Mouse (Mus musculus) urinary bladder, adult 2 months (tissue): ENCODE data around the gene Mfap1a. TPM values are rescaled to one million over a fixed set of nuclear protein-coding genes. Genes with fewer than 3 reads are reported as not detected.
"Not testable (repeated sequence)": the region's sequence is repeated elsewhere in the genome, so short reads cannot be mapped to it uniquely, and the experiment has no call there.

ENCODE experiments used
- DNase-seq: peaks from one replicate; pipeline ENCODE4 v3.0.0; 2022; ENCODE audit warnings: low spot score
- polyA plus RNA-seq: library from polyadenylated mRNA; depleted of rRNA; stranded (reverse); fragments of >200 nt; gene quantifications from 2 replicates; pipeline ENCODE4 v1.2.3, GENCODE M21; 2012

Mfap1a gene
- polyA plus RNA-seq, 1 experiment, result 14.4 TPM

GRCm38 (mm10) chr2:121475306-121475705 is 31.2 kb downstream of the Mfap1a start:
- DNase-seq, result not testable (repeated sequence)

DNA sequence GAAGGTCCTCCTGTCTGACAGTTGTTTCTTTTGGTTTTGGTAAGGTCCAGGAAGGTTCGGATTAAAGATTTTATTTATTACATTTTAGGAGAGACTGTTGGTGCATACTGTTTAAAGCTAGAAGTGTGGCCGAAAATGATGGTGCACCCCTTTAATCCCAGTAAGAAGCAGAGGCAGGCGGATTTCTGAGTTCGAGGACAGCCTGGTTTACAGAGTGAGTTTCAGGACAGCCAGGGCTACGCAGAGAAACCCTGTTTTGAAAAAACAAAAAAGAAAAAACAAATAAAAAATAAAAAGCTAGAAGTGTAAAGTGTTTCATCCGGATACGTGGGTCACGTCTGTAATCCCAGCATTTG is 32.3 kb downstream of the Mfap1a start:
- DNase-seq, result no peak

DNA sequence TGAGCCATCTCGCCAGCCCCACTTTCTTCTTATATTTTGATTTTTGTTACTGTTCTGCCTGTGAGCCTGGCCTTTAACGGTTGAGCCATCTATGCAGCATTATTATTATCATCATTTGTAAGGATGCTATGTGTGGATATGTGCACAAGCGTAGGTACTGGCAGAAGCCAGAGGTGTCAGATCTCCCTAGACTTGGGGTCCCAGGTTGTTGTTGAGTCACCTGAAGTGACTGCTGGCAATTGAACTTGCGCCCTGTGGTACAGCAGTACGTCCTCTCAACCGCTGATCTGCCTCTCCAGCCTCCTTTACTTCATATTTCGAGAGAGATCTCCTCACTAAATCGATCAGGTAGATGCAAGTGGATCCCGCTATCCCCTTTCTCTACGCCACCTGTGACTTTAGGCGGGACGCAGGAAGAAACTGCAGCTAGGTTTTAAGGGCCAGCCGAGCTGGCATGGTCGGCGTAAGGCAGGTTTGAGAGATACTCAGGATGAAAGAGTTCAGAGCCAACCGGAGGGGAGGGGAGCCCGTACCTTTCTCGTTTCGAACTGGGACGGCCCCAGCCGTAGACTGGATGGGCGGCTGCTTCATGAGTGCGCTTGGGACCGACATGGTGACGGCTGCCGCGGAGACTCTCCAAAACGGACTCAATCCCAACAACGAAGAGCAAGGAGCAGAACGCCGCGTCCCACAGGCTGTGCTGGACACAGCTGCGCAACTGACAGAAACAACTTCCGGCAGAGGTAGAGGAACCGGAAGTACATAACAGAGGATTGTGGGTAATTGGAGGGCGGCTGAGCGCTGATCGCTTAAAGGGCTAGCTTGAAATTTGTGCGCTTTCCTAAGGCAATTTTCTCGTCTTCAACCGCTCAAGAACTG is 32.9 kb downstream of the Mfap1a start, which contains the start of gene Mfap1b:
Gene Mfap1b (minus strand): TSS at position 767 of the 879 bp plus-strand sequence.
- DNase-seq, result peak; percentile 51

GRCm38 (mm10) chr2:121472783-121473182 is 33.7 kb downstream of the Mfap1a start:
- DNase-seq, result not testable (repeated sequence)

DNA sequence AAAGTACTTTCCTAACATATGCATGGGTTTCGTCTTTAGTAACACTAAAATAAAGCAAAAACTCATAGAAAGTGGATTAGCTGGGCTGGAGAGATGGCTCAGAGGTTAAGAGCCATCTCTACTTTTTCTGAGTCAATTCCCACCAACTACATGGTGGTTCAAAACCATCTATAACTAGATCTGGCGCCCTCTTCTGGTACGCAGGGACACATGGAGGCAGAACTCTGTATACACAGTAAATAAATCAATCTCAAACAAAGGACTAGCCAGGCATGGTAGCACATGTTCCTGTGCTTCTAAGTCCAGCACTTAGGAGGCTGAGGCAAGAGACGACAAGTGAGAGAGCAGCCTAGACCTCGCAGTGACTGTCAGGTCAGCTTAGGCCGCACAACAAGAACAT is 37.5 kb downstream of the Mfap1a start:
- not testable (repeated sequence) for DNase-seq

GRCm38 (mm10) chr2:121460071-121460470 is 46.4 kb downstream of the Mfap1a start:
- DNase-seq, result no peak

GRCm38 (mm10) chr2:121456692-121457642 is 49.5 kb downstream of the Mfap1a start, which contains the start of gene Serinc4:
Gene Serinc4, minus strand, starts transcription at chr2:121456781.
- DNase-seq, result peak; percentile 72

GRCm38 (mm10) chr2:121455534-121455933 is 50.9 kb downstream of the Mfap1a start:
- no peak for DNase-seq

DNA sequence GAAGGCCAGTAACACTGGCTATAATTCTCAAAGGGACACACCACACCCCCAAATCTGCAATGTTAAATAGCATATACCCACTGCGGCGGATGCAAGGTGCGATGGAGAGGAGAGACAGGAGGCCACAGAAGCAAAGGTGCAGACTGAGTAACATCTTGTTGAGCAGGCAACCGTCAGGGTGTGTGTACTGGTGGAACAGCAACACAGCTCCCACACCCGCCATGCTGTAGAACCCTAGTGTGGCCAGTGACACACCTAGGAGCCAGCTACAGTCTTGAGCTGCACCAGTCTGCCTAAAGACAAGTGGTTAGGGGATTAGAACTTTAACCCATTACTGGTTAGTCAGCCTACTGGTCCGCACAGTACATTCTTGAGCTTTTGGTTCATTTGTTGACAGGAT is 52.5 kb downstream of the Mfap1a start:
- DNase-seq, result no peak

GRCm38 (mm10) chr2:121452990-121453389 is 53.5 kb downstream of the Mfap1a start, which contains the start of gene Hypk:
Gene Hypk, plus strand, starts transcription at chr2:121453290.
- DNase-seq, result no peak

GRCm38 (mm10) chr2:121452361-121452760 is 54.1 kb downstream of the Mfap1a start:
- DNase-seq, result no peak

DNA sequence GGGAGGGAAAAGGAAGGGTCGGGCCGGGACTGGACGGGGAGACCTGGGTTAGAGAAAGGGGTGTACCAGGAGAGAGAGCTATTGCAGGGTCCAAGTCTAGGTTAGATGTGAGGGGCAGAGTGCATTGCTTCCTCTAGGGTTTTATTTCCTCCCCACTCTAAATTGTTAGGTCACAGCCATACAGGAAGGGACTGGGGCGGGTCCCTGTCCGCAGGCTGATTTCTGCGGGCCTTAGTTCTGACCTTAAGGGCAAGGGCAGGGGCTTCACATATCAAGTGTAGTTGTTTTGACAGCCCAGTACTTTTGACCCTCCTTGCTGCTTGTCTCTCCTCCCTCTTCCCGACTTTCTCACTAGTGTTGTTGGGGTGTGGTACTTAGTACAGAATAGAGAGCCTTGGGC is 56.4 kb downstream of the Mfap1a start:
- no peak for DNase-seq

- DNase-seq, result no peak
Observed at GRCm38 (mm10) chr2:121449545-121450011, 56.9 kb downstream of the Mfap1a start.

- DNase-seq, result peak; percentile 98
Observed at GRCm38 (mm10) chr2:121448739-121449535, 57.5 kb downstream of the Mfap1a start, which contains the start of gene Serf2. Gene Serf2, plus strand, starts transcription at chr2:121449195.

GRCm38 (mm10) chr2:121448136-121448535 is 58.3 kb downstream of the Mfap1a start:
- no peak for DNase-seq

DNA sequence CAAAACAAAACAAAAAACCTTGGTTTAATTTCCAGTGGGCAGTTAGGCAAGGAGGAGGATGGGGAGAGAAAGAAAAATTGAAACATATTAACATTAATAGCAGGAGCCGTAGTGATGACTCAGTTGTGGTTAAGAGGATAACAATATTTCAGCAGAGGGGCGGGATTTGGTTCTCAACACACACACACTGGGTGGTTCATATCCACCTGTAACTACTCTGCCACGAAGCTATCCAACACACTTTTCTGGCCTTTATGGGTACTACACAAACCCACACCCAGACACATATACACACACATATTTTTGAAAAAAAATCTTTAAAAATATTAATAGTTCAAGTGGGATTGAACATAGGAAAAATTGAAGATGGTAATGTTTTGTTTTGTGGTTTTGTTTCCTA is 59.5 kb downstream of the Mfap1a start:
- DNase-seq, result no peak

- DNase-seq, result no peak
Observed at GRCm38 (mm10) chr2:121446506-121446905, 60.0 kb downstream of the Mfap1a start.

GRCm38 (mm10) chr2:121445117-121445516 is 61.3 kb downstream of the Mfap1a start:
- DNase-seq, result no peak

GRCm38 (mm10) chr2:121444178-121444577 is 62.3 kb downstream of the Mfap1a start, which contains the start of gene Ell3:
Gene Ell3, minus strand, starts transcription at chr2:121444278.
- no peak for DNase-seq

DNA sequence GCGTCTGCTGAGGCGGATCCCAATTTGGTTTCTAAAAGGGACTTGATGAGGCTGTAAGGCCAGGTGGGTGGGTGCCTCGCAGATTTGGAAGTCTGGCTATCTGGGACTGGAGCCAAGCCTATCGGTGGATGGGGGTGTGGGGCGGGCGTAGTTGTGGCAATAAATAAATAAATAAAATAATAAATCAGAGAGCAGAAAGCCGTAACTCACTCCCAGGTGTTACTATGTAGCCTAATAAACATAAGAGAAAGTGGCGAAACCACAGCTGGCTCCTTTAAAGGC is 63.5 kb downstream of the Mfap1a start:
- DNase-seq, result no peak
